Mouse (Mus musculus) lung, embryonic 14.5 days (tissue): ENCODE results near the gene Pnpla3. TPM values are rescaled to one million over a fixed set of nuclear protein-coding genes. Genes with fewer than 3 reads are reported as not detected.
A peak's percentile ranks its signal among the peaks of the same experiment; 100 is the strongest.

Experiments
- ATAC-seq: fragments of 200-750 bp; cut with Nextera tagmentation; 2 replicates; pipeline ENCODE4 v1.8.0; 2017; ENCODE audit warnings: mild to moderate bottlenecking, moderate TSS enrichment, moderate library complexity; ENCODE audit not compliant: insufficient read depth
- DNase-seq: peaks from one replicate; pipeline ENCODE4 v3.0.0-alpha.2; 2015
- H3K27ac ChIP-seq: fragments of 300-500 bp; sonication (generic); 2 replicates; pipeline ENCODE4 v1.5.1; 2014; ENCODE audit warnings: low read depth, mild to moderate bottlenecking, moderate library complexity
- H3K27me3 ChIP-seq: fragments of 300-500 bp; sonication (generic); 2 replicates; pipeline ENCODE4 v1.6.1; 2014; ENCODE audit warnings: low read length, control low read depth; ENCODE audit not compliant: insufficient read depth
- H3K36me3 ChIP-seq: fragments of 300-500 bp; sonication (generic); 2 replicates; pipeline ENCODE4 v1.6.1; 2014; ENCODE audit warnings: control low read depth; ENCODE audit not compliant: insufficient read depth
- H3K4me1 ChIP-seq: fragments of 300-500 bp; sonication (generic); 2 replicates; pipeline ENCODE4 v1.6.1; 2014; ENCODE audit warnings: antibody characterized with exemption, control low read depth; ENCODE audit not compliant: insufficient read depth
- H3K4me2 ChIP-seq: fragments of 300-500 bp; sonication (generic); 2 replicates; pipeline ENCODE4 v1.6.1; 2014; ENCODE audit warnings: mild to moderate bottlenecking
- H3K4me3 ChIP-seq: fragments of 300-500 bp; sonication (generic); 2 replicates; pipeline ENCODE4 v1.5.1; 2014; ENCODE audit warnings: low read depth, low read length
- H3K9ac ChIP-seq: fragments of 300-500 bp; sonication (generic); 2 replicates; pipeline ENCODE4 v1.6.1; 2014
- H3K9me3 ChIP-seq: fragments of 300-500 bp; sonication (generic); 2 replicates; pipeline ENCODE4 v1.6.1; 2016; ENCODE audit warnings: low read depth, low read length, control low read depth
- CTCF ChIP-seq: IDR thresholded peaks from 2 replicates; pipeline ENCODE4 v1.5.1; 2016; ENCODE audit warnings: antibody characterized with exemption, low read depth
- WGBS: fragments of 180-500 bp; shearing (Covaris S2); extraction: QIAGEN DNeasy Blood & Tissue Kit; methylation state at CpG from one replicate; pipeline ENCODE4 v1.1.7; 2014; 5-methylcytosine and 5-hydroxymethylcytosine counted together
- polyA plus RNA-seq: library from polyadenylated mRNA; unstranded; fragments of >200 nt; fragmentation: Nextera tagmentation; extraction: Ambion mirVana; gene quantifications from 2 replicates; pipeline ENCODE4 v1.2.1, GENCODE M21; 2014

Gene Pnpla3
- polyA plus RNA-seq, 1 experiment from 2014 or later: 0.41 TPM

GRCm38 (mm10) chr15:84191724-84192057 is 24.1 kb downstream of the Pnpla3 start:
- Histone ChIP-seq H3K9ac (peak overlapping the region; percentile 89), H3K4me2 (peak overlapping the region; percentile 65), H3K4me3 (peak overlapping the region; percentile 91), H3K9me3 (no peaks in the 10 kb centered on the region), H3K4me1 (0 out of 2 replicates have a peak, but pooled peaks cover 5% of the 10 kb centered on the region), H3K36me3 (peaks cover 13% of the 10 kb centered on the region), H3K27me3 (no peaks in the 10 kb centered on the region), H3K27ac (peak overlapping the region; percentile 90)
- TF ChIP-seq CTCF: no peak
- DNase-seq (no peak), ATAC-seq (no peak; the same call in 1 of the 2 replicates)
- WGBS: 3% methylated on average over 9 of the region's 9 CpGs

GRCm38 (mm10) chr15:84192058-84192791 is 24.6 kb downstream of the Pnpla3 start, which contains the start of gene Samm50:
Gene Samm50 (plus strand): TSS chr15:84192241.
- 2% methylated on average over 48 of the region's 48 CpGs for WGBS
- peak; percentile 99 for ATAC-seq

GRCm38 (mm10) chr15:84196486-84197165 is 29.0 kb downstream of the Pnpla3 start:
- H3K4me3 ChIP-seq: no peak overlapping the region
- no peak for TF ChIP-seq CTCF
- ATAC-seq (no peak), DNase-seq (no peak)
- H3K27me3 ChIP-seq: no peaks in the 10 kb centered on the region
- WGBS: 79% methylated on average over 8 of the region's 8 CpGs
- peaks cover 61% of the 10 kb centered on the region for H3K36me3 ChIP-seq
- H3K9me3 ChIP-seq: no peaks in the 10 kb centered on the region
- no peak overlapping the region for H3K27ac ChIP-seq
- no peak overlapping the region for H3K9ac ChIP-seq
- H3K4me1 ChIP-seq: 0 out of 2 replicates have a peak, but pooled peaks cover 5% of the 10 kb centered on the region
- H3K4me2 ChIP-seq: no peak overlapping the region

More at GRCm38 (mm10) chr15:84192058-84192791, 24.6 kb downstream of the Pnpla3 start, which contains the start of gene Samm50:
- peaks cover 18% of the 10 kb centered on the region for H3K36me3 ChIP-seq
- peak within 1 kb of the TSS; percentile 90 for H3K27ac ChIP-seq
- no peaks in the 10 kb centered on the region for H3K27me3 ChIP-seq
- peak; percentile 39; the same call in 1 of the 2 replicates for TF ChIP-seq CTCF
- H3K4me2 ChIP-seq: peak within 1 kb of the TSS; percentile 65
- DNase-seq: peak; percentile 97
- H3K9ac ChIP-seq: peak within 1 kb of the TSS; percentile 89
- 0 out of 2 replicates have a peak, but pooled peaks cover 5% of the 10 kb centered on the region for H3K4me1 ChIP-seq
- no peaks in the 10 kb centered on the region for H3K9me3 ChIP-seq
- peak within 1 kb of the TSS; percentile 91 for H3K4me3 ChIP-seq

GRCm38 (mm10) chr15:84207327-84207726 is 39.7 kb downstream of the Pnpla3 start:
- peaks cover 88% of the 10 kb centered on the region for H3K36me3 ChIP-seq
- ATAC-seq (no peak), DNase-seq (no peak)
- WGBS: 91% methylated on average over 4 of the region's 4 CpGs
- H3K27me3 ChIP-seq: no peaks in the 10 kb centered on the region
- no peak overlapping the region for H3K4me3 ChIP-seq
- no peak for TF ChIP-seq CTCF
- no peaks in the 10 kb centered on the region for H3K4me1 ChIP-seq
- no peak overlapping the region for H3K27ac ChIP-seq
- no peak overlapping the region for H3K4me2 ChIP-seq
- no peaks in the 10 kb centered on the region for H3K9me3 ChIP-seq
- H3K9ac ChIP-seq: no peak overlapping the region

GRCm38 (mm10) chr15:84209517-84210412 is 42.1 kb downstream of the Pnpla3 start:
- no peak overlapping the region for H3K4me3 ChIP-seq
- H3K4me1 ChIP-seq: no peaks in the 10 kb centered on the region
- WGBS: 69% methylated on average over 11 of the region's 11 CpGs
- no peak for TF ChIP-seq CTCF
- peaks cover 79% of the 10 kb centered on the region for H3K36me3 ChIP-seq
- no peak overlapping the region for H3K4me2 ChIP-seq
- H3K27ac ChIP-seq: peak overlapping the region; percentile 63
- ATAC-seq (no peak; the same call in 1 of the 2 replicates), DNase-seq (peak; percentile 21)
- no peaks in the 10 kb centered on the region for H3K9me3 ChIP-seq
- H3K27me3 ChIP-seq: no peaks in the 10 kb centered on the region
- no peak overlapping the region; the same call in 1 of the 2 replicates for H3K9ac ChIP-seq

- no peaks in the 10 kb centered on the region for H3K9me3 ChIP-seq
- H3K4me1 ChIP-seq: no peaks in the 10 kb centered on the region
- H3K4me3 ChIP-seq: no peak overlapping the region
- DNase-seq: no peak
- TF ChIP-seq CTCF: no peak
- H3K4me2 ChIP-seq: no peak overlapping the region
- WGBS: 97% methylated on average over 13 of the region's 13 CpGs
- no peaks in the 10 kb centered on the region for H3K27me3 ChIP-seq
- H3K27ac ChIP-seq: no peak overlapping the region
- peaks cover 77% of the 10 kb centered on the region for H3K36me3 ChIP-seq
- ATAC-seq: no peak
- no peak overlapping the region; the same call in 1 of the 2 replicates for H3K9ac ChIP-seq
Measured at GRCm38 (mm10) chr15:84210461-84210860, 42.8 kb downstream of the Pnpla3 start.
